Mouse (Mus musculus) NIH3T3 (cell line): ENCODE results near the gene Bpgm.
A peak's percentile ranks its signal among the peaks of the same experiment; 100 is the strongest.

ENCODE experiments used
- DNase-seq: peaks from one replicate; pipeline ENCODE4 v3.0.0-alpha.2; 2012; ENCODE audit warnings: low read depth

Gene Bpgm

DNA sequence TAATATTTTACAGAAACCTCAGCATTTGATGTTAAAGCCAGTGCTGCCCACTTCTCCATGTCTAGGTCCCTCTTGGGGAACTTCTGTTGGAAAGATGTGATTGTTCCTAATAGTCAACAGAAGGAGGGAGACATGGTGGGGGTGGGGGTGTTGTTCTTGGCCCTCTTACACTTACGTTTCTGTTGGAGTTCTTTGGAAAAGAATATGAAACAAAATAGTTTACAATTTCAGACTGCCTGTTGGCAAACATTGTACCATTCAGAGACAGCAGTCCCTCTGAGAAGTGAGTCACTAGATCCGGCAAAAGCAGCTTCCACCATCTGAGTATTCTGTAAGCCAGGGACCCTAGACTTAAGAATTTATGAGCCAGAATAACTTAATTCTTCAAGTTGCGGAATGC lies 54.0 kb downstream of the Bpgm start:
- peak; percentile 50 for DNase-seq

DNA sequence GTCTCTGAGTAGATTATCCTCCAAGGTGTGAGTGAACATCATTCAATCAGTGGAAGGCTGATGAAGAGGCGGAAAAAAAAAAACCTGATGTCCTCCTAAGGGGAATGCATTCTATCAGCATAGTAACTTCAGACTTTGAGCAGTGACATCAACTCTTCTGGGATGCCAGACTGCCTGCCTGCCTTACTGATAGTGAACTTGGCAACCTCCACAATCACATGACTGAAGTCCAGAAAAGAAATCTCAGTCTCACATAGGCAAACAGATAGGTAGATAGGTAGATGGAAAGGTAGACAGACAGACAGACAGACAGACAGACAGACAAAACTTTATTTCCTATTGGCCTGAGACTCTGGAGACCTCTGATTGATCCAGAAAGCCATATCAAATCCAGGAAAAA lies 57.0 kb downstream of the Bpgm start:
- DNase-seq, result no peak

DNA sequence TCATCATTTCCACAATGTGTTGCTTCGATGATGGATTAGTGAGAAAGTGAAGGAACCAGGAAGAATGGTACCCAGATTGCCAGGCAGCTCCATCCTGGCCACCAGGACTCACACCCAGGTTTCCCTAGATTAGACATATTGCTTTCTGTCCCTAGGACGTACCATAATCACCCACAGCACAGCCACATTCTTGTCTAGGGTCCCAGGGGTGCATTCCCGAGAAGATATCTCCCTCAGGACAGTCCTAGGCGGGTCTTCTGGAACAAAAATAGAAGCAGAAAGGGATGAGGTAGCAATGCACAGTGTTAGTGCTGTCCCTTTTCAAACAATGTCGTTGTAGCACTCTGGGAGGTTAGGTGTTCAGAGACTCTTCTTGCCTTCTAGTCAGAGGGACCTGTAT lies 57.9 kb downstream of the Bpgm start:
- DNase-seq, result no peak

DNA sequence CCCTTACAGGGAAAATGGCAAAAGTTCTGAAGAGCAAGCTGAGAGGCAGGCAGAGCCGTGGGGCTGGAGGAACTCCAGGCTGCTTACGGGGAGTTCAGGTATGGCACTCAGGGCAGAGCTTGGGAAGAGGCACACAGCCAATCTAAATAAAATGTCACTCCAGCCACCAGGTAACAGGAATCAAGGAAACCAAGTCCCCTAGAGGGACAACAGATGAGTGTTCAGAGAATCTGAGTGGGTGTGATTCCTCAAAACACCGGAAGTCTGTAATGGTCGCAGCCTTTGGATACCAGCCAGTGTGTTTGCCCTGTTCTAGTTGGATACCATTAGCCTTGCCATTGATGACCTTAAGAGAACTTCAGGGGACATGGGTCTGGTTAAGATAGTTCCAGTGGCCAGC lies 66.9 kb downstream of the Bpgm start:
- DNase-seq, result no peak

DNA sequence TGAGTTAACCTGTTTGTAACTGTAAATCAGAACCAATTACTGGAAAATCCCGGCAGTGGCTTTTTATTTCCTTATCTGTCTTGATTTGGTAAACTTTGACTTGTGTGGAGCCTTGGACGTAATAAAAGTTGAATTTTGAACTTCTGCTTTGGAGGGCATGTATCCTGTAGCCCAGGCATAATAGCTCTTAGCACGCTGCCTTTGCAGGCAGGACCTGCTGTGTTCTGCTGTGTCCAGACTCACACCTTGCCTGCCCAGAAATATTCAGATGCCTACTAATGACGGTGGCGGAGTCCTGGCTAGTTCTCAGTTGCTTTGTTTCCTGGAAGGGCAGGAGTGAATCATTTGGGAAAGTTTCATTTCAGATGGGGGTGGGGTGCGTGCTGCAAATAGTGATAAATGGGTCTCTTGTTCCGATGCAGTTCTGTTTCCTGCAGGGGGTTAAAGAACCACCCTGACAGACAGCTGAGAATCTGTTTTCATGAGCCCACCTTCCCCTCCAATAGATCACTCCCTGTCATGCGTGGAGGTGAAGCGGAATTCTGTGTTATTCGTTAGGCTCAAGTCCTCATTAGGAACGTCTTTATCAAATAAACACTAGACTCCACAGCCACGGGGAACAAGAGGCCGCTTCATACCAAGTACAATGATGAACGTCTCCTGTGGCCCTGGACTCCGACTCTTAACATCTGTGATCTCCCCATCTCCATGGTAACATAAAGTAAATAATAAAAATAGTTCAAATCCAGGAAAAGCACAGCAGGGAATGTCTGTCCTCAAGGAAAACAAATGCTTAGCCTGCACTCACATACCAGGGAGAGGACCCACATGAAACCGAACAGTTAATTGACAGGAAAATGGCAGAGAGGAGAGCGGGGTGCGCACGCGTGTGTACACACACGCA lies 67.5 kb downstream of the Bpgm start:
- peak; percentile 68 for DNase-seq

DNA sequence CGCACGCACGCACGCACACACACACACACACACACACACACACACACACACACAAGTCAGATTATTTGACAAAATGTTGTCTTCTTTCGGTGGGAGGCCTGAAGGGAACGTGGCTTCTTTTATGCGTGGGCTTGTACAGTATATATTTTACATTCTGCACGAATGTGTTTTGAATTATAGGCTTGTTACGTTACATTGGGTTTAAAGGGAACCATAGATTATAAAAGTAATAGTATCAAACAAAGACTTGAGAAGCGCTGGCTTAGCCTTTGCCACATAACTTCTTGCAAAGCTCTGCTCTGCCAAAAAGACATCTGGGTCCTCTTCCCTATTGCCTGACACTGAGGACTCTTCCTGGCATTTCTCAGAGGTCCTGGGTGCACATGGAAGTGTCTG lies 68.2 kb downstream of the Bpgm start:
- DNase-seq, result no peak

DNA sequence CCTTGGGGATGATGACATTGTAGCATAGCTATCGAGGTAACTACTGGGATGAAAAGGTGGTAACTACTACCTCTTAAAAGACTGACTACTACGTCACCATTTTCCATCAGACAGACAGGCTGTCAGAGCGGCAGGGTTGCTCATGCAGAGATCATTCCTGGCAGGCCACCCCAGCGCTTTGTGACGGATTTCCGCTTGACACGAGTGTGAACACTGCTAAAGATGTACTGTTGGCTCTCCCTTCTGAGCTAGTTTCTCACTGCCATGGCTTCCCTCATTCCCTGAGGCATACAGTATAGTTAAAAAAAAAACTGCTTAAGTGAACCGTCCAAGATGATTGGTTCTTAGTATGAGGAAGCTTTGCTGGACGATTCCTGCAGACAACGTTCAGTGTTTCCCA lies 69.3 kb downstream of the Bpgm start:
- DNase-seq, result no peak

DNA sequence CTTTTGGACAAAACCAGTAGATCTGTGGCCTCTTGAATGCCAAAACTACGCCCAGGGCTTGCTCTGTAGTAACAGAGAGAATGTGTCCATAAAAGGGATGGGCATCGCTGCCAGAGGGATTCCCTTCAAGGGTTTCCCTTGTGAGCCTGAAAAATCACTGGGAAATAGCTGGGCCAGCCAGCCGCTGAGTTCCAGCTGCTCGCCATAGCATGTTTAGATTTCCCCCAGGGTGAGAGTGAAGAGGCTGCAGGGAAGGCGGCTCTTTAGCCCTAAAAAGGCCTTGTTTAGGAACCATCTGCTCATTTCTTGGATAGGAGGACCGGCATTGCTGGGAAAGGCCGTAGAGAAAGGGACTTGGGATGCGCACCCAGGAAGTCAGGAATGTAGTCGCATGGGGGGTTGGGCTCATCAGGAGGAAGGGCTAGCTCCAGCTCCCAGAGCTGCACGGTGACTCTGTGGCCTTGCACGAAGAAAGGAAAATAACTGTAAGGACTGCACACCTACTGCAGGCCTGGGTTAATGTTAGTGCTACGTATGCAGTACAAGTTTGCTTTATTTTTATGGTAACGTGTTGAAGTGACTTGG lies 72.5 kb downstream of the Bpgm start:
- DNase-seq, result peak; percentile 47

DNA sequence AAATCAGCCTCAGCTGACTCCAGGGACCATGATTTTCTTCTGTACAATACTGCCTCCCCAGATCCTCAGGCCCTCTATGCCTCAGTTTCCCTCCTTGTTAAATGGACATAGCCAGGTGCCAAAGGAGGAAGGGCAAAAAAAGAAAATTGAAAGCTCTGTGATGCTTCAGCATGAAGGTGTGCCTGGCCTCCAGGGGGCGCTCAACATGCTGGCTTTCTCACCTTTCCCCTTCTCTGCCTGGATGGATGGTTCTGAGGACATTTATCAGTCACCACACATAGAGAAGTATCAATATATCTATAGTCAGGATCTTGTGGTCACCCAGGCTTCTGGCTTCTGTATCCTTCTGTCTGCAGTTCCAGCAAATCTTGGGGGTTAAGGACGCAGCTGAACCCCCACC lies 73.0 kb downstream of the Bpgm start:
- peak; percentile 71 for DNase-seq

DNA sequence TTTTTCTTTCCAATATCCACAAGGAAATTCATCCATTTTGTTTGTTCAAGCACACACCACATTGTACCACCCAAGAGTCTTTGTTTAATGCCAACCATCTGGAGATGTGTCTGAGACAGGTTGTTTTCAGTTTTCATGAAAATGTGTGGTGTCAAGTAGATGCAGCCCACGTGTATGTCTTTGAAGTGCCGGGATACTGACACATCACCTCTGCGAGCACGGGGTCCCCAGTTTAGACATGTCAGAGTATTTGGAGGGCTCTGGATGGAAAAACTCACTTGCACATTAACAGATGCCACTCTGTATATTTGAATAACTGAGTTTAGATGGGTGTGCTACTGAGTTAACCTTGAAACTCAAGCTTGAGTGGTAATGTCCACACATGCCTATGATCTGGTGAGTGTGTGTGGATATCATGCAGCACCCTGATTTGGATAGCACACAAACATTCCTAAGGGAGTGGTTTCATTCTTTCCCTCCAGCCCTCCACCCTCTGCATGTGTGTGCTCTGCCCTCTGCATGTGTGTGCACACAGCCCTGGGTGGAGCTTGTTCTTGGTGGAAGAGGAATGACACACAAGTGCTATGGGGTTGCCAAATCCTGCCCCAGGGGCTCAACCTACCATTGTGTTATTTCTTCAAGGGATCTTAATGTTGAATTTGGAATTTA lies 76.6 kb downstream of the Bpgm start:
- no peak for DNase-seq

DNA sequence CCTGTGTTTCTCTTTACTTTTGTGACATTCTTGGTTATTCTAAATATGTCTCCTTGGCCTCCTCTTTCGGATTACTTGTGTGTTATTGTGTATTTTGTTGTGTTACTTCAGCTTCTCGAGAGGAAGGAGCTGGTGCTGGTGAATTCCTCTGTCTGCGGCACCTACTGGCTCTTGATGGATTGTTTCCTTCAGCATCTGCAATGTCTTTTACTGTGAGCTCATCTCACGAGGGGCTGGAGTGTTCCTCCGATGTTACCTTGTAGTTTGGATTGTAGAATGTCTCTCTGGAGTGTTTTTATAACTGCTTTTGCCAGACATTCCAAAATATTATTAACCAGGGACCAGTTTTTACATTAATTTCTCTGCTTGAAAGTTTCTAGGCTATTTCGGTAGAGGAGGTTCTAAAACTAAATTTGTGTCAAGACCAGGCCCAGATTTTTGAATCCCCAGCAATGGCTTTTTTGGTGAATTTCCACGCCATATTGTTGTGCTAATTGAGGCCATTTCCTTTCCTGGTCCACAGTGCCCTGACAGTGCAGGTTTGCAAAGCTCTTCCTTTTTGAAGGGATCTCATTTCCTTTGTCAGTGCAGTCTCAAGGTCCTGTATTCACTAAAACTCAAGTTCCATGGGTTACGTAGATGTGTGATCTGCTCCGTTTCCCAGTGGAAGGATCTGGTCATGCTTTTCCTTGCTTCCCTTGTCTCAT lies 78.4 kb downstream of the Bpgm start:
- DNase-seq, result no peak
